Mouse (Mus musculus) intestine, postnatal 0 days (tissue): ENCODE results near the gene Gsdmc3. TPM values are rescaled to one million over a fixed set of nuclear protein-coding genes. Genes with fewer than 3 reads are reported as not detected.
A peak's percentile ranks its signal among the peaks of the same experiment; 100 is the strongest.
"Not testable (repeated sequence)": the region's sequence is repeated elsewhere in the genome, so short reads cannot be mapped to it uniquely, and the experiment has no call there.

Experiments used
- ATAC-seq: fragments of 200-750 bp; cut with Nextera tagmentation; 2 replicates; pipeline ENCODE4 v1.8.0; 2017; ENCODE audit warnings: mild to moderate bottlenecking, moderate TSS enrichment, moderate library complexity
- H3K27ac ChIP-seq: fragments of 300-500 bp; sonication (generic); 2 replicates; pipeline ENCODE4 v1.5.1; 2014; ENCODE audit warnings: mild to moderate bottlenecking, low read depth, low read length, moderate library complexity
- H3K27me3 ChIP-seq: fragments of 300-500 bp; sonication (generic); replicated peaks from 2 replicates; pipeline ENCODE4 v1.6.1; 2014; ENCODE audit warnings: low read length, mixed read lengths; ENCODE audit not compliant: control insufficient read depth, insufficient read depth
- H3K36me3 ChIP-seq: fragments of 300-500 bp; sonication (generic); 2 replicates; pipeline ENCODE4 v1.6.1; 2014; ENCODE audit warnings: mild to moderate bottlenecking, moderate library complexity; ENCODE audit not compliant: control insufficient read depth, insufficient read depth
- H3K4me1 ChIP-seq: fragments of 300-500 bp; sonication (generic); replicated peaks from 2 replicates; pipeline ENCODE4 v1.6.1; 2014; ENCODE audit warnings: antibody characterized with exemption, low read length, mixed read lengths; ENCODE audit not compliant: control insufficient read depth, insufficient read depth
- H3K4me2 ChIP-seq: fragments of 300-500 bp; sonication (generic); replicated peaks from 2 replicates; pipeline ENCODE4 v1.6.1; 2014; ENCODE audit warnings: low read depth, mild to moderate bottlenecking, moderate library complexity
- H3K4me3 ChIP-seq: fragments of 300-500 bp; sonication (generic); 2 replicates; pipeline ENCODE4 v1.5.1; 2014; ENCODE audit warnings: low read depth, low read length
- H3K9ac ChIP-seq: fragments of 300-500 bp; sonication (generic); 2 replicates; pipeline ENCODE4 v1.6.1; 2014; ENCODE audit warnings: mild to moderate bottlenecking, low read depth, low read length
- H3K9me3 ChIP-seq: fragments of 300-500 bp; sonication (generic); 2 replicates; pipeline ENCODE4 v1.6.1; 2016; ENCODE audit warnings: mixed run types; ENCODE audit not compliant: control insufficient read depth
- CTCF ChIP-seq: sonication (generic); IDR thresholded peaks from 2 replicates; pipeline ENCODE4 v1.5.1; 2016; ENCODE audit warnings: low read depth, mild to moderate bottlenecking, control low read depth, antibody characterized with exemption, moderate library complexity
- WGBS: fragments of 180-500 bp; shearing (Covaris S2); extraction: QIAGEN DNeasy Blood & Tissue Kit; methylation state at CpG from one replicate; pipeline ENCODE4 v1.1.7; 2014; 5-methylcytosine and 5-hydroxymethylcytosine counted together
- polyA plus RNA-seq: library from polyadenylated mRNA; unstranded; fragments of >200 nt; fragmentation: Nextera tagmentation; extraction: Ambion mirVana; gene quantifications from 2 replicates; pipeline ENCODE4 v1.2.1, GENCODE M21; 2015

Gene Gsdmc3
- polyA plus RNA-seq, 1 experiment from 2014 or later = 4.0 TPM

- H3K4me1 ChIP-seq, H3K9ac ChIP-seq, ATAC-seq, H3K4me3 ChIP-seq, H3K27ac ChIP-seq, H3K27me3 ChIP-seq, H3K9me3 ChIP-seq, H3K36me3 ChIP-seq: not testable (repeated sequence)
- WGBS = 43% methylated on average over 9 of the region's 9 CpGs
- H3K4me2 ChIP-seq = peak overlapping the region; percentile 44
- peak; percentile 79 for TF ChIP-seq CTCF
Observed at GRCm38 (mm10) chr15:63895560-63896353, 17.4 kb upstream of the Gsdmc3 start.

GRCm38 (mm10) chr15:63888440-63888839 is 10.1 kb upstream of the Gsdmc3 start:
- not testable (repeated sequence) for H3K36me3 ChIP-seq, ATAC-seq, H3K9me3 ChIP-seq, H3K4me3 ChIP-seq, H3K9ac ChIP-seq, H3K4me2 ChIP-seq, H3K27me3 ChIP-seq, H3K4me1 ChIP-seq, H3K27ac ChIP-seq
- WGBS = 78% methylated on average over 5 of the region's 5 CpGs

- not testable (repeated sequence) for H3K36me3 ChIP-seq, H3K27me3 ChIP-seq, H3K9ac ChIP-seq, H3K27ac ChIP-seq, H3K4me2 ChIP-seq, H3K9me3 ChIP-seq, H3K4me1 ChIP-seq, H3K4me3 ChIP-seq
- ATAC-seq = peak; percentile 64
- no CpG with 5 or more reads among the region's 5 CpGs for WGBS
Observed at GRCm38 (mm10) chr15:63887949-63888348, 9.6 kb upstream of the Gsdmc3 start.

GRCm38 (mm10) chr15:63876160-63876559 is 2.2 kb downstream of the Gsdmc3 start:
- H3K4me3 ChIP-seq, H3K9ac ChIP-seq, H3K36me3 ChIP-seq, ATAC-seq, H3K9me3 ChIP-seq, H3K27ac ChIP-seq, H3K27me3 ChIP-seq, H3K4me2 ChIP-seq, H3K4me1 ChIP-seq: not testable (repeated sequence)

- not testable (repeated sequence) for H3K4me1 ChIP-seq, ATAC-seq, H3K9ac ChIP-seq, H3K4me3 ChIP-seq, H3K36me3 ChIP-seq, H3K9me3 ChIP-seq, H3K27ac ChIP-seq, H3K4me2 ChIP-seq, H3K27me3 ChIP-seq
- peak; percentile 69 for TF ChIP-seq CTCF
- WGBS = 49% methylated on average over 5 of the region's 5 CpGs
Observed at GRCm38 (mm10) chr15:63861965-63862364, 16.4 kb downstream of the Gsdmc3 start.

Other genes starting within 250 kb of the Gsdmc3 start
- 6.9 and 11.0 TPM in 2 replicates for gene Gsdmc2, start 33.4 kb downstream of the Gsdmc3 start, polyA plus RNA-seq
- gene Gsdmc4, start 33.7 kb upstream of the Gsdmc3 start, polyA plus RNA-seq = 7.9 and 10.1 TPM in 2 replicates
- 43.0 and 50.1 TPM in 2 replicates for gene Fam49b, start 181.9 kb upstream of the Gsdmc3 start, polyA plus RNA-seq